In genomic region chr16:95990462-95991121, GRCm38 (mm10) we compare ENCODE assay signal across 8 mouse cellular contexts. TPM values are rescaled to one million over a fixed set of nuclear protein-coding genes. Genes with fewer than 3 reads are reported as not detected.
DNase-seq lines count a peak whose midpoint lies in the region; ATAC-seq and TF ChIP-seq lines count a peak whose summit lies in the region.

Psmg1 (minus strand) TSS chr16:95990960.

- peak within 1 kb of the TSS; percentile 75 for H3K27ac ChIP-seq in cortical plate, adult 2 months (ENCODE audit: insufficient read depth, low read length)

- TF ChIP-seq CTCF in cortical plate, adult 2 months (IDR thresholded peaks at IDR 0.05; ENCODE audit: extremely low read depth, insufficient read depth, low read length) = no peak

- TF ChIP-seq POLR2A in cortical plate, adult 2 months (IDR thresholded peaks at IDR 0.05; ENCODE audit: extremely low read depth, insufficient read depth, low read length) = peak; percentile 95

- DNase-seq in gastrocnemius, postnatal 10 days = peak; percentile 99
- peak; percentile 97 for DNase-seq in induced T-regulatory cell, adult 2 months (ENCODE audit: low read depth)
- DNase-seq in left cerebral cortex, adult 9 months (ENCODE audit: low spot score in 2 of 2) = peak; percentile 89 to 97
- DNase-seq in right cerebral cortex, postnatal 14 days = peak; percentile 99
- peak; percentile 96 to 98 for DNase-seq in urinary bladder, postnatal 36 days (ENCODE audit: low spot score in 2 of 2)

- H3K4me1 ChIP-seq in cortical plate, adult 2 months (ENCODE audit: control insufficient read depth, insufficient read depth, low read length) = peaks cover 6% of the 10 kb centered on the region; the same call in 1 of the 2 replicates

- ATAC-seq in activated CD4-positive, CD25-positive, alpha-beta regulatory T cell, adult 4 months = peak; percentile 85
- ATAC-seq in megakaryocyte progenitor cell, adult 5-6 weeks (replicated peaks; ENCODE audit: poor library complexity) = peak; percentile 98

- peak within 1 kb of the TSS; percentile 85 for H3K4me3 ChIP-seq in cortical plate, adult 2 months (ENCODE audit: insufficient read depth, low read length)

RNA-seq across cellular contexts. Expression of gene Psmg1, which starts in this region (rescaled TPM):
- polyA plus RNA-seq in activated CD4-positive, CD25-positive, alpha-beta regulatory T cell, adult 4 months (2017; shearing (Covaris generic)) = 10 to 100 TPM; 21.0 to 29.4 TPM
- polyA plus RNA-seq in cortical plate, adult 2 months (2012; rRNA removed) = 22.0 and 23.2 TPM in 2 replicates
- 10 to 100 TPM; 17.5 to 19.4 TPM for total RNA-seq in gastrocnemius, postnatal 10 days (2021)
- 66.7 and 70.7 TPM in 2 replicates for total RNA-seq in megakaryocyte progenitor cell, adult 5-6 weeks (2015)
- total RNA-seq in megakaryocyte progenitor cell, adult 5-6 weeks (2017) = 83.0 and 104 TPM in 2 replicates

Comparison
In these comparisons a context has a peak if more than half of its experiments do, and no peak if none do; other contexts are left out.
1. Peak in every context shown above with its lines: DNase-seq, ATAC-seq, H3K4me3 ChIP-seq and H3K27ac ChIP-seq.